ENCODE assay signal across 11 mouse cellular contexts in the genomic region with DNA sequence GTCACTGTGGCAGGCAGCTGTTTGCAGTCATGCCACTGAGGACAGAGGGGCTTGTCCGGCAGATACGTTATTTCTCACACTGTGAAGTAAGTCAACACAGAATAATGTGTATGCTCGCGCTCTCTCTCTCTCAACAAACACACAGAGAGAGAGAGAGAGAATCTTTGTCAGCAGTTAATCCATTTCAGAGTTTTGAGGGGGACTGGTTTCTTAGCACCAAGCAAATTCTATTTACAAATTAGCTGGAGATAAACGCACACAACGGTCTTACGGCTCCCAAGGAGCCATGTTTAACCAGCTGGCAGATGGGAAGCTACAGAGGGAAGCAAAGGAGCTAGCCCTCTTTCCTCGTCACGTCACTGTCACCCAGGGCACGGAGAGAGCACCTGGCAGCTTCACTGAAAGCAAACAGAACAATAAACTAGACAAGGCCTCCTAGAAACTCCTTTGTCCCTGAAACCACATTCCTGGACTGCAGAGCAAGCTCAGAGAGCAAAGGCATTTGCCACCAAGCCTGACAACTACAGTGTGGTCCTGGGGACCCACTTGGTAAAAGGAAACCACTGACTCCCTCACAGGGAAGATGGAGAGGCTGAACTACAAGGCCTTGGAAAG. TPM values are rescaled to one million over a fixed set of nuclear protein-coding genes. Genes with fewer than 3 reads are reported as not detected.
DNase-seq lines count a peak whose midpoint lies in the region; ATAC-seq lines count a peak whose summit lies in the region.
"Had no signal": no experiment of that assay in that cellular context is flagged by ENCODE, and none has a peak within 500 bp of the region (broad histone marks: within the 10 kb centered on the region; RNA-seq: fewer than 3 reads in every experiment).

No protein-coding gene starts in this region.

- H3K4me3 ChIP-seq in heart, embryonic 12.5 days, result no peak overlapping the region
- H3K4me3 ChIP-seq in lung, embryonic 16.5 days (ENCODE audit: low read length), result no peak overlapping the region
- H3K4me3 ChIP-seq in hindbrain, embryonic 14.5 days (replicated peaks; ENCODE audit: low read length), result no peak overlapping the region
- H3K4me3 ChIP-seq in neural tube, embryonic 13.5 days, result no peak overlapping the region
- H3K4me3 ChIP-seq: left cerebral cortex, adult 2 months had no signal

- no peak for ATAC-seq in heart, embryonic 12.5 days (ENCODE audit: insufficient number of reproducible peaks, low FRiP score)
- 0 out of 2 replicates have a peak, but pooled peaks have one; percentile 44 for ATAC-seq in lung, embryonic 16.5 days (ENCODE audit: low read depth)
- no peak for ATAC-seq in hindbrain, embryonic 14.5 days (ENCODE audit: low FRiP score)
- no peak for ATAC-seq in neural tube, embryonic 13.5 days (ENCODE audit: low read depth)

- H3K27me3 ChIP-seq in heart, embryonic 12.5 days (replicated peaks), result no peaks in the 10 kb centered on the region
- no peaks in the 10 kb centered on the region for H3K27me3 ChIP-seq in lung, embryonic 16.5 days (ENCODE audit: control insufficient read depth, insufficient read depth, low read depth, low read length)
- no peaks in the 10 kb centered on the region for H3K27me3 ChIP-seq in hindbrain, embryonic 14.5 days (ENCODE audit: control insufficient read depth, insufficient read depth, low read length)
- H3K27me3 ChIP-seq in neural tube, embryonic 13.5 days, result no peaks in the 10 kb centered on the region; the same call in 1 of the 2 replicates

- H3K27ac ChIP-seq in heart, embryonic 12.5 days (ENCODE audit: poor library complexity, severe bottlenecking), result peak overlapping the region; percentile 75
- H3K27ac ChIP-seq in lung, embryonic 16.5 days (ENCODE audit: low read length), result peak overlapping the region; percentile 26
- no peak overlapping the region for H3K27ac ChIP-seq in hindbrain, embryonic 14.5 days
- H3K27ac ChIP-seq in neural tube, embryonic 13.5 days (replicated peaks), result peak overlapping the region; percentile 39; the same call in 1 of the 2 replicates
- H3K27ac ChIP-seq: left cerebral cortex, adult 2 months had no signal

- H3K36me3 ChIP-seq in heart, embryonic 12.5 days, result no peaks in the 10 kb centered on the region
- H3K36me3 ChIP-seq in lung, embryonic 16.5 days (ENCODE audit: control insufficient read depth, insufficient read depth, low read length), result no peaks in the 10 kb centered on the region
- no peaks in the 10 kb centered on the region for H3K36me3 ChIP-seq in hindbrain, embryonic 14.5 days (replicated peaks; ENCODE audit: control insufficient read depth, insufficient read depth)
- H3K36me3 ChIP-seq in neural tube, embryonic 13.5 days, result no peaks in the 10 kb centered on the region

- peak overlapping the region; percentile 49 for H3K4me2 ChIP-seq in heart, embryonic 12.5 days
- 0 out of 2 replicates have a peak overlapping the region, but pooled peaks have one; percentile 11 for H3K4me2 ChIP-seq in lung, embryonic 16.5 days (ENCODE audit: low read depth, low read length)
- 0 out of 2 replicates have a peak overlapping the region, but pooled peaks have one; percentile 18 for H3K4me2 ChIP-seq in hindbrain, embryonic 14.5 days (replicated peaks)
- peak overlapping the region; percentile 11 for H3K4me2 ChIP-seq in neural tube, embryonic 13.5 days

- H3K4me1 ChIP-seq in heart, embryonic 12.5 days (replicated peaks), result peaks cover 96% of the 10 kb centered on the region
- H3K4me1 ChIP-seq in lung, embryonic 16.5 days (replicated peaks; ENCODE audit: control insufficient read depth, insufficient read depth, low read length), result peaks cover 85% of the 10 kb centered on the region
- H3K4me1 ChIP-seq in hindbrain, embryonic 14.5 days (replicated peaks; ENCODE audit: control insufficient read depth, insufficient read depth, low read length), result peaks cover 50% of the 10 kb centered on the region
- H3K4me1 ChIP-seq in neural tube, embryonic 13.5 days (replicated peaks), result peaks cover 84% of the 10 kb centered on the region

- intact Hi-C loops in heart, postnatal 14 days (cut with DNase I), result no loop called here

- H3K9me3 ChIP-seq in heart, embryonic 12.5 days (replicated peaks), result no peaks in the 10 kb centered on the region
- no peaks in the 10 kb centered on the region for H3K9me3 ChIP-seq in lung, embryonic 16.5 days (ENCODE audit: control insufficient read depth, low read length)
- H3K9me3 ChIP-seq in hindbrain, embryonic 14.5 days (ENCODE audit: control insufficient read depth, low read length), result no peaks in the 10 kb centered on the region
- H3K9me3 ChIP-seq in neural tube, embryonic 13.5 days, result no peaks in the 10 kb centered on the region

- peak overlapping the region; percentile 17 for H3K9ac ChIP-seq in heart, embryonic 12.5 days
- H3K9ac ChIP-seq in lung, embryonic 16.5 days (ENCODE audit: low read length), result peak overlapping the region; percentile 8; the same call in 1 of the 2 replicates
- 0 out of 2 replicates have a peak overlapping the region, but pooled peaks have one; percentile 25 for H3K9ac ChIP-seq in hindbrain, embryonic 14.5 days
- H3K9ac ChIP-seq in neural tube, embryonic 13.5 days, result peak overlapping the region; percentile 38; the same call in 1 of the 2 replicates

- DNase-seq in heart, postnatal 14 days, result no peak
- DNase-seq in lung, postnatal 14 days, result no peak
- no peak for DNase-seq in hindbrain, embryonic 14.5 days (ENCODE audit: low spot score)
- DNase-seq in cerebellum, adult 11-12 months, result no peak
- no peak for DNase-seq in frontal cortex, postnatal 25 days (ENCODE audit: low spot score in 2 of 2)
- DNase-seq: right cerebral cortex, postnatal 14 days; thymus, postnatal 25 days had no signal

- 44% methylated on average over 10 of the region's 10 CpGs for WGBS in heart, embryonic 12.5 days
- WGBS in lung, embryonic 16.5 days, result 18% methylated on average over 10 of the region's 10 CpGs
- WGBS in hindbrain, embryonic 14.5 days, result 26% methylated on average over 10 of the region's 10 CpGs
- 23% methylated on average over 10 of the region's 10 CpGs for WGBS in neural tube, embryonic 13.5 days

RNA-seq across cellular contexts. Expression of a gene that starts 7.3 kb away (rescaled TPM):
- 17.0 and 18.9 TPM in 2 replicates for polyA plus RNA-seq in heart, embryonic 12.5 days (2016; fragmentation: Nextera tagmentation; extraction: Ambion mirVana)
- total RNA-seq in heart, postnatal 14 days (2021), result 10 to 100 TPM; 13.2 to 14.8 TPM
- polyA plus RNA-seq in lung, embryonic 16.5 days (2015; fragmentation: Nextera tagmentation; extraction: Ambion mirVana), result 18.0 and 19.5 TPM in 2 replicates
- polyA plus RNA-seq in hindbrain, embryonic 14.5 days (2014; fragmentation: Nextera tagmentation; extraction: Ambion mirVana), result 7.3 and 9.0 TPM in 2 replicates
- 13.2 and 14.9 TPM in 2 replicates for polyA plus RNA-seq in neural tube, embryonic 13.5 days (2015; fragmentation: Nextera tagmentation; extraction: Ambion mirVana)
